Mouse (Mus musculus) liver, postnatal 0 days (tissue): Measurements from ENCODE around the gene Srsf4.

Experiments used
- CTCF ChIP-seq: sonication (generic); IDR thresholded peaks from 2 replicates; pipeline ENCODE4 v1.5.1; 2016; ENCODE audit warnings: antibody characterized with exemption, low read depth
- EP300 ChIP-seq: IDR thresholded peaks from 2 replicates; pipeline ENCODE4 v1.6.1; 2016; ENCODE audit warnings: antibody characterized with exemption, low read depth, mild to moderate bottlenecking

- TF ChIP-seq CTCF = no peak
- TF ChIP-seq EP300 = no peak
These were observed 27.7 kb downstream of the Srsf4 start for GRCm38 (mm10) chr4:131901090-131901489.
